Mouse (Mus musculus) liver, embryonic 13.5 days (tissue): Measurements from ENCODE around the gene Spen. TPM values are rescaled to one million over a fixed set of nuclear protein-coding genes. Genes with fewer than 3 reads are reported as not detected.

Experiments used
- ATAC-seq: fragments of 200-750 bp; cut with Nextera tagmentation; 2 replicates; pipeline ENCODE4 v1.8.0; 2017; ENCODE audit warnings: low read depth, mild to moderate bottlenecking, moderate number of reproducible peaks, moderate library complexity
- DNase-seq: peaks from one replicate; pipeline ENCODE4 v3.0.0; 2022
- H3K27ac ChIP-seq: fragments of 300-500 bp; sonication (generic); 2 replicates; pipeline ENCODE4 v1.5.1; 2015; ENCODE audit warnings: moderate library complexity, mild to moderate bottlenecking, inconsistent platforms
- H3K27me3 ChIP-seq: fragments of 300-500 bp; sonication (generic); 2 replicates; pipeline ENCODE4 v1.6.1; 2015; ENCODE audit warnings: mild to moderate bottlenecking, inconsistent platforms
- H3K36me3 ChIP-seq: fragments of 300-500 bp; sonication (generic); 2 replicates; pipeline ENCODE4 v1.6.1; 2015; ENCODE audit warnings: mild to moderate bottlenecking, inconsistent platforms
- H3K4me1 ChIP-seq: fragments of 300-500 bp; sonication (generic); replicated peaks from 2 replicates; pipeline ENCODE4 v1.6.1; 2015; ENCODE audit warnings: inconsistent platforms
- H3K4me2 ChIP-seq: fragments of 300-500 bp; sonication (generic); 2 replicates; pipeline ENCODE4 v1.6.1; 2015; ENCODE audit warnings: inconsistent platforms, mild to moderate bottlenecking, moderate library complexity
- H3K4me3 ChIP-seq: fragments of 300-500 bp; sonication (generic); replicated peaks from 2 replicates; pipeline ENCODE4 v1.5.1; 2015; ENCODE audit warnings: mild to moderate bottlenecking, inconsistent platforms
- H3K9ac ChIP-seq: fragments of 300-500 bp; sonication (generic); 2 replicates; pipeline ENCODE4 v1.6.1; 2015; ENCODE audit warnings: mild to moderate bottlenecking, inconsistent platforms
- H3K9me3 ChIP-seq: fragments of 300-500 bp; sonication (generic); replicated peaks from 2 replicates; pipeline ENCODE4 v1.6.1; 2016; ENCODE audit warnings: inconsistent platforms
- WGBS: fragments of 180-500 bp; shearing (Covaris S2); methylation state at CpG from one replicate; pipeline ENCODE4 v1.1.7; 2015; ENCODE audit not compliant: insufficient replicate concordance; 5-methylcytosine and 5-hydroxymethylcytosine counted together
- polyA plus RNA-seq: library from polyadenylated mRNA; unstranded; fragments of >200 nt; fragmentation: Nextera tagmentation; extraction: Ambion mirVana; gene quantifications from 2 replicates; pipeline ENCODE4 v1.2.1, GENCODE M21; 2015

Spen gene
- polyA plus RNA-seq, 1 experiment from 2014 or later, result 4.2 TPM

- Histone ChIP-seq H3K4me2 (no peak overlapping the region), H3K27me3 (no peaks in the 10 kb centered on the region), H3K36me3 (peaks cover 48% of the 10 kb centered on the region), H3K27ac (no peak overlapping the region), H3K4me3 (no peak overlapping the region), H3K4me1 (peaks cover 19% of the 10 kb centered on the region), H3K9ac (no peak overlapping the region), H3K9me3 (no peaks in the 10 kb centered on the region)
- 76% methylated on average over 12 of the region's 12 CpGs for WGBS
- no peak for ATAC-seq
- no peak for DNase-seq
Observed at GRCm38 (mm10) chr4:141461088-141461487, 77.3 kb downstream of the Spen start.

- no peak overlapping the region for H3K4me2 ChIP-seq
- H3K9ac ChIP-seq, result no peak overlapping the region
- no peak overlapping the region for H3K27ac ChIP-seq
- 68% methylated on average over 4 of the region's 4 CpGs for whole genome bisulfite sequencing
- H3K4me3 ChIP-seq, result no peak overlapping the region
- H3K27me3 ChIP-seq, result no peaks in the 10 kb centered on the region
- ATAC-seq, result no peak
- peaks cover 43% of the 10 kb centered on the region for H3K36me3 ChIP-seq
- no peak for DNase-seq
- peaks cover 21% of the 10 kb centered on the region for H3K4me1 ChIP-seq
- H3K9me3 ChIP-seq, result no peaks in the 10 kb centered on the region
Observed at GRCm38 (mm10) chr4:141460481-141460880, 77.9 kb downstream of the Spen start.

DNA sequence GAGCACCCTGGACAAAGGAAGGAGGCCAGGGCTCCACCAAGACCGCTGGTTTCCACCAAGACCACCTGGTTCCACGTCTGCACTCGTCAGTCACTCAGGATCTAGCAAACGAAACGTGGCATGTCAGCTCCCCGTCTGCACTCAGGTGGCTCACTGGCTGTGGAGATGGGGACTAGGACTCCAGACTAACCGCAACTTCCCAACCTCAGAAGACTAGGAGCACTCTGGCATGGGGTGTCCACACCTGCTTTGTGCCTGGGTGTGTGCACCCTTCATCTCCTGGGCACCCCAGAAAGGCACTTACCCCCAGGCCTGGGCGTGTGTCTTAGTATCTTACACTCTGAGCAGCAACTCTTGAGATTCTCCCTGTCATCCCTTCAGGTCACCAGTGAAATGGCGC lies 78.6 kb downstream of the Spen start:
- Histone ChIP-seq H3K9me3 (no peaks in the 10 kb centered on the region), H3K36me3 (peaks cover 36% of the 10 kb centered on the region), H3K27ac (no peak overlapping the region), H3K4me1 (peaks cover 25% of the 10 kb centered on the region), H3K4me2 (no peak overlapping the region), H3K4me3 (no peak overlapping the region), H3K27me3 (no peaks in the 10 kb centered on the region), H3K9ac (no peak overlapping the region)
- DNase-seq (no peak), ATAC-seq (no peak)
- WGBS, result 80% methylated on average over 9 of the region's 9 CpGs

DNA sequence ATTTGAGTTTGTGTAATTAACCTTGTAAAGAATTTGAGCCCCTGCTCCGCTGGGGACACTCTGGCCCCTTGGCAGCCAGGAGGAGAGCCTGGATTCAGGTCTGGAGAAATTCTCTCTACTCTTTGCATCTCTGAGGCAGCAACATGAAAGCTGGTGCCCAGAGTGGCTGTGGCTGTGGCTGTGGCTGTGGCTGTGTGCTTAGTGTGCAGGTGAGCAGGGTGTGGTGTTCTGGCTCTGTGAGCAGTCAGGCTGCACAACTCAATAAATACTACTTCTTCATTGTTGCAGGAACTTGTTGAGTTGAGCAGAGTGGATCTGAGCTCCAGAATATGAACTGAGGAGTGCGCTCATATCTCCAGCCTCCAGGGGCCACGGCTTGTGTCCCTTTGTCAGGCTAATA lies 79.5 kb downstream of the Spen start:
- ATAC-seq, result no peak
- Histone ChIP-seq H3K4me3 (no peak overlapping the region), H3K27me3 (no peaks in the 10 kb centered on the region), H3K9me3 (no peaks in the 10 kb centered on the region), H3K4me2 (no peak overlapping the region), H3K9ac (no peak overlapping the region), H3K4me1 (peaks cover 30% of the 10 kb centered on the region), H3K27ac (no peak overlapping the region), H3K36me3 (peaks cover 28% of the 10 kb centered on the region)
- no peak for DNase-seq
- WGBS, result 84% methylated on average over 3 of the region's 3 CpGs

DNA sequence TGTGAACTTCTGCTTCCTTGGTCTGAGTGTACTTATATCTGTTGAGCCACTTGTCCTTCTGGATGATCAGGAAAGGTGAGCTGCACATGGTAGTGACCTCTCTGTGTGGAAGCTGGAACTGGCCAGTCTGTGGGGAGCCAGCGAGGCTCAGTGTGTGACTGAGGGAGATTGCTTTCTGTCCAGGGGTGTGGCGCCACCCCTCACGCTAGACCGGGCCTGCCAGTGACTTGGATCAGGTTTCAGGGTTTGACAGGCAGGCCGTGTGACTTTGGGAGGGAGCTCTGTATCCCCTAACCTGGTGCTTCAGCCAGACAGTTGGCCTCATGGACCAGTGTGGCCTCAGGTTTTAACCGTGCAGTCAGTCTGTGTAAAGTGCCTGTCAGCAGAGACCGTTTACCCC lies 80.2 kb downstream of the Spen start:
- Histone ChIP-seq H3K4me1 (peaks cover 29% of the 10 kb centered on the region), H3K9ac (no peak overlapping the region), H3K27ac (no peak overlapping the region), H3K36me3 (peaks cover 23% of the 10 kb centered on the region), H3K9me3 (no peaks in the 10 kb centered on the region), H3K27me3 (no peaks in the 10 kb centered on the region), H3K4me3 (no peak overlapping the region), H3K4me2 (no peak overlapping the region)
- ATAC-seq (0 out of 2 replicates have a peak, but pooled peaks have one; percentile 34), DNase-seq (no peak)
- WGBS, result 50% methylated on average over 7 of the region's 7 CpGs

- 79% methylated on average over 14 of the region's 14 CpGs for WGBS
- no peaks in the 10 kb centered on the region for H3K9me3 ChIP-seq
- H3K4me3 ChIP-seq, result no peak overlapping the region
- peaks cover 24% of the 10 kb centered on the region for H3K36me3 ChIP-seq
- no peak overlapping the region for H3K9ac ChIP-seq
- ATAC-seq (no peak), DNase-seq (no peak)
- no peaks in the 10 kb centered on the region for H3K27me3 ChIP-seq
- H3K4me1 ChIP-seq, result peaks cover 28% of the 10 kb centered on the region
- H3K4me2 ChIP-seq, result no peak overlapping the region
- H3K27ac ChIP-seq, result no peak overlapping the region
Observed at GRCm38 (mm10) chr4:141456193-141456938, 82.0 kb downstream of the Spen start.

DNA sequence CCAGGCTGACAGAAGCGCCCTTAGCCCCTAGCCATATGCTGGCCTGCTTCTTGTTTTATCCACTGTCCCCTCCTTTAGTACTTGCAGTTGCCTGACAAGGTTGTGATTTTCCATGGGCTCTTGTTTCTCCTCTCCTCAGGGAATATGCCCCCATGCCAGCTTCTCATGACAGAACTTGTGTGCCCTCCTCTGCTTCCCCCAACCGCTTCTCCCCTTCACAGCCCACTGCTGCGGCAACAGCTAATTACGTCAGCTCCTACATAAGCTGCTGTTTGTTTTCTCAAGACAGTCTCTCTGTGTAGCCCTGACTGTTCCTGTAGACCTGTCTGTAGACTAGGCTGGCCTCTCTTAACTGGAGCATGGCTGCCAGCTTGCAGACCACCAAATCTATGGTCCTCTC lies 82.9 kb downstream of the Spen start:
- H3K27ac ChIP-seq, result no peak overlapping the region
- no peak for DNase-seq
- WGBS, result 82% methylated on average over 4 of the region's 4 CpGs

DNA sequence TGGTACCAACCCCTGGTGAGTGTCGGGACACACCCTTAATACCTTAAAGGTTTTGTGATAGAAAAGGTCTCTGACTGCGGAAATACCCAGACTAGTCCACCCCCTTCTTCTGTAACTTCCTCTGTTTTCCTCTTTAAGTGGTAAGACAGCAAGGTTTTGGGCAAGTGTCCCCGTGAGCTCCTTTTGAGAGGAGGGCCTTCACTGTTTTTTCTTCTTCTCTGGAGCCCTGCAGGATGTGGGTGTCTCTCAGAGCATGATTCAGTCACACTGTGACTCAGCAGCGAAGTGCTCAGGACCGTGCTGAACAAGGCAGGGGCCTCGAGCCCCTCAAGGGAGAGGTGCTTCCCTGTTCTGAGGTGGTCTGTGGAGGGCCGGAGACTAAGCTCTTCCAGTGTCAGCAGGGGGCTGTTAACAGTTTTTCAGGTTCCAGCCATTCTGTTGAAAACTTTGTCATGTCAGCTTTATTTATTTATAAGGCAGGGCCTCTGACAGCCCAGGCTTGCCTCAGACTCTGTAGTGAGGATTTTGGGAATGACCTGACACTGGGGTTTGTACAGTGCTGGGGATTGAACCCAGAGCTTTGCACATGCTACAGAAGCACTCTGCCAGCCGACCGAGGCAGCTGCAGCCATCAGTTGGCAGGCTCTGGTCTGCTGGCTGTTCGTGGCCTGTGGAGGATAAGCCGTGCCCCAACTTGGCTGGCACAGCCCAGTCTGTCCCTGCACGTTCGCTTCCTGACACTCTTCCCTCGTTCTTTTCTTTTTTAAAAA lies 83.6 kb downstream of the Spen start:
- Histone ChIP-seq H3K9me3 (no peaks in the 10 kb centered on the region), H3K9ac (no peak overlapping the region), H3K4me1 (peaks cover 23% of the 10 kb centered on the region), H3K4me2 (no peak overlapping the region), H3K36me3 (peaks cover 27% of the 10 kb centered on the region), H3K27ac (0 out of 2 replicates have a peak overlapping the region, but pooled peaks have one; percentile 18), H3K27me3 (no peaks in the 10 kb centered on the region), H3K4me3 (no peak overlapping the region)
- 54% methylated on average over 14 of the region's 14 CpGs for WGBS
- no peak for ATAC-seq
- no peak for DNase-seq

More for the DNA sequence above, 82.9 kb downstream of the Spen start:
- Histone ChIP-seq H3K9me3 (no peaks in the 10 kb centered on the region), H3K4me1 (peaks cover 23% of the 10 kb centered on the region), H3K4me3 (no peak overlapping the region), H3K36me3 (peaks cover 24% of the 10 kb centered on the region), H3K9ac (no peak overlapping the region), H3K27me3 (no peaks in the 10 kb centered on the region), H3K4me2 (no peak overlapping the region)
- no peak for ATAC-seq

DNA sequence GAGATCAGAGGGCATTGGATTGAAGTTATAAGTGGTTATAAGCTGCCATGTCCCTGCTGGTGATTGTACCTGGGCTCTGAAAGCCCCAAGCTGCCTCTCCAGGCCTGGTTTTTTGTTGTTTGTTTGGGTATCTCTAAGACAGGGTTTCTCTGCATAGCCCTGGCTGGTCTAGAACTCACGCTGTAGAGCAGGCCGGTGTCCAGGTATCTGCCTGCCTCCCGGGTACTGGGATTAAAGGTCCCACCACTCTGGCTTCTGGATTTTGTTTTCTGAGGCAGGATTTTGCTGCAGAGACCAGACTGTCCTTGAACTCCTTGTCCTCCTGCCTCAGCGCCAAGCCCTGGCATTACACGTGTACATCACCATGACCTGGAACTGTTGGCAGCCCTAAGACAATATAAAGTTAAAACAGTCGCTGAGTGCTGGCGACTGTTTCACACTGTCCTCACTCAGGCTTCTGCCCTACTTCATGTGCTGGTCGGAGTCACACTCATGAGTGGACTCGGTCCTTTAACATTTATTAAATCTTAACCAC lies 86.4 kb downstream of the Spen start:
- no peak overlapping the region for H3K4me2 ChIP-seq
- ATAC-seq (no peak), DNase-seq (no peak)
- no peak overlapping the region for H3K4me3 ChIP-seq
- H3K36me3 ChIP-seq, result peaks cover 54% of the 10 kb centered on the region
- H3K27me3 ChIP-seq, result no peaks in the 10 kb centered on the region
- H3K9ac ChIP-seq, result no peak overlapping the region
- H3K9me3 ChIP-seq, result no peaks in the 10 kb centered on the region
- H3K27ac ChIP-seq, result no peak overlapping the region
- H3K4me1 ChIP-seq, result peaks cover 16% of the 10 kb centered on the region
- 81% methylated on average over 9 of the region's 9 CpGs for WGBS

DNA sequence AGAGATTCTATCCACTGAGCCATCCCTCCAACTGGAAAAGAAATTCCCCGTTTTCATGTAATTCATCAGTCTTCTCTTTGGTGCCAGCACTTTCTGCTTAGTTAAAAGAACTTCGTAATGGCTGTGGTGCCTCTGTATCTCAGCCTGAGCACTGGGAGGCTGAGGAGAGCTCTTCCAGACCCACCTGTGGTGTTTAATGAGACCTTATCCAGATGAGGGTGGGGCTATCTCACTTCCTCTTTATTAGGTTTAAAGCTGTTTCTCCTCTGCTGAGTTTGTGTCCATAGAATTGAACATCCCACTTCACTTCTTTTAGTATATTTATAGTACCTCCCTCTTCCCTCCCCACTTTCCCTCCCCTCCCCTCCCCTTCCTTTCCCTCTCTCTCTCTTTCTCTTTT lies 87.1 kb downstream of the Spen start:
- WGBS, result 52% methylated on average over 2 of the region's 2 CpGs
- DNase-seq, result no peak
- no peak overlapping the region for H3K4me3 ChIP-seq
- H3K36me3 ChIP-seq, result peaks cover 57% of the 10 kb centered on the region
- H3K4me2 ChIP-seq, result no peak overlapping the region
- H3K27ac ChIP-seq, result no peak overlapping the region
- ATAC-seq, result no peak
- H3K9me3 ChIP-seq, result no peaks in the 10 kb centered on the region
- H3K4me1 ChIP-seq, result peaks cover 20% of the 10 kb centered on the region
- H3K27me3 ChIP-seq, result no peaks in the 10 kb centered on the region
- H3K9ac ChIP-seq, result no peak overlapping the region

- Histone ChIP-seq H3K4me2 (peak overlapping the region; percentile 92; the same call in 1 of the 2 replicates), H3K36me3 (peaks cover 36% of the 10 kb centered on the region), H3K4me1 (peaks cover 31% of the 10 kb centered on the region), H3K4me3 (no peak overlapping the region), H3K27ac (no peak overlapping the region), H3K27me3 (no peaks in the 10 kb centered on the region), H3K9ac (no peak overlapping the region), H3K9me3 (no peaks in the 10 kb centered on the region)
- DNase-seq (no peak), ATAC-seq (no peak)
- WGBS, result 72% methylated on average over 7 of the region's 7 CpGs
Observed at GRCm38 (mm10) chr4:141446211-141446610, 92.2 kb downstream of the Spen start.
